Mouse (Mus musculus): Measurements from ENCODE around the gene Myl3.

Gene Myl3

DNA sequence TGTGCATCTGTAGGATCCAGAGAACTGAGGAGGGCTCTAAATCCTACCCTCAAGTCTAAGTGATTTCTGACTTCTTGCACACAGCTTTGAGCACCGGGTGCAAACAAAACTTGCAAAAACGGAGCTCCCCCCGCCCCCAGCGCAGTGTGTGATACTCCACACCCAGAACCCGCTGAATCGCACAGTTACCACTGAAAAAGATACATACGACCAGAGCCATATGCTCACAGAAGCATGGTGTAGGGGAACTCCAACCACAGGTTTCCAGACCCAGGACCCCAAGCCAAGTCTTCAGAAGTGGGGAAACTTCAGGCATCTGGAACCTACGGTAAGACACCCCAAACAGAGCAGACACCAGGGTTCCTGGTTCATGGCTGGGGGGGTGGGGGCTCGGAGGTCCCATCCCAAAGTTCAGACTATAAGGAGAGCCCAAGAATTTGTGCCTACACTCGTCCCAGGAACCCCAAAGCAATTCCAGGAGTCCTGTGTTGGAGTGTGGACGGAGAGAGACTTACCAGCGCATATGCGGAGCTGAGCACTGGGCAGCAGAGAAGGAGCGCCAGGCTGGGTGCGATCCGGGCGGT lies at the start of gene Myl3:
Myl3 (plus strand) TSS at position 151 of the 584 bp plus-strand sequence.
- CTCF ChIA-PET = interaction anchor here (0.6 kb wide), 1 partner anchor 332 kb away, joined by 8 read pairs; no protein-coding TSS in a partner anchor

GRCm38 (mm10) chr9:110695165-110695755 lies 46.4 kb upstream of the Myl3 start:
- CTCF ChIA-PET = interaction anchor here (0.6 kb wide), 1 partner anchor 271 kb away, joined by 3 read pairs; no protein-coding TSS in a partner anchor

GRCm38 (mm10) chr9:110696427-110696826 lies 45.2 kb upstream of the Myl3 start:
- CTCF ChIA-PET = interaction anchor here (0.8 kb wide), 1 partner anchor 180 kb away, joined by 6 read pairs; no protein-coding TSS in a partner anchor

DNA sequence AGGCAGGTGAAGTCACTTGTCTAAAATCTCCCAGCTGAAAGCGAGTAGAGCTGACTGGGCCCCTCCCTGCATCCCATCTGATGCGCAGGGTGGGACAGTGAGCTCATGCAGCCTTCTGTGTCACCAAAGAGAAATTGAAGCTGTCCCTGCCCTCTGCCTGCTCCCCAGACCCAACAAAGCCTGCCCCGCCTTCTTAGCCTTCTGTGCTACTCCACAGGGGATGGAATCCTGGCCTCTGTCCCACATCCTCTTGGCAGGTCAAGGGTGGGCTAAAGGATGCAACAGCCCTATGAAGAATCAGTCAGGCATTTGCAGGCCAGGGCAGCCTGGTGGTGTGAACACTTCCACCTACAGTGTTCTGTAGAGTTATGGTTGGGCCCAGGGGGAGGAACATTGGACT lies 44.2 kb upstream of the Myl3 start:
- CTCF ChIA-PET = no interaction called here

DNA sequence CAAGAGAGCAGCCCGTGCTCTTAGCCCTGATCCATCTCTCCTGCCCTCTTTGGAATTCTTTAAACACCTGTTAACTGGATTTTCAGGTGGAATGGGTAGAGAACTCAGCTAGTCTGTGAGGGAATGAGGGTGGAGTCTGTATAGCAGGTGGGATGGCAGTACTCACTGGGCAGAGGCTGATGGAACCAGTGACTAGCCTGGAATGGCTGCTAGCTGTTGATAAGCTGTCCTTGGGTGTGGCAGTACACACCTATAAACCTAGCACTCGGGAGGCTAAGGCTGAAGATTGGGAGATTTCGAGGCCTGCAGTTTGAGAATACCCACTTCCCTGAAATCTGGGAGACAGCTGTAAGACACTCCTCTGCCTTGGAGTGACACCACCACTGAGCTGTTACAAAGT lies 42.1 kb upstream of the Myl3 start:
- CTCF ChIA-PET = no interaction called here

GRCm38 (mm10) chr9:110701114-110702032 lies 40.3 kb upstream of the Myl3 start:
- CTCF ChIA-PET = interaction anchor here (0.5 kb wide), 1 partner anchor 130 kb away, joined by 5 read pairs; no protein-coding TSS in a partner anchor

DNA sequence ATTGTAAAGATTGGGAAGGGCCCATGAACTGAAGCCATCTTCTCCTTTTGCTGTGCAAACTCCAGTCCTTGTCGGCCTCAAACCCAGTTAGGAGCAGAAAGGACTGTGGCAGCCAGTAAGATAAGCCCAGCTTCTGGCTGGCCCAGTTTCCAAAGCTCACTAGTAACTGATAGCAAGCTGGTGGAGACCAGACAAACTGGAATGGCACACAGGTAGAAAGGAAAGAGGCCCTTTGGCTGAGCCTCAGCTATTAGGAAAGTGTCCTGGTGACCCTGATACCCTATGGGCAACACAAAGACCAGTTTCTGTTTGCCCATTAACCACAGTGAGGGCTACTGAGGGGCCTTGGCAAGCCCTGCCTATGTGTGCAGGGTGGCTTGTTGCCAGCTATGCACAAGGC lies 38.8 kb upstream of the Myl3 start:
- CTCF ChIA-PET = interaction anchor here (0.6 to 0.7 kb wide), 2 partner anchors 121 to 161 kb away, joined by 3 to 4 read pairs; no protein-coding TSS in a partner anchor

DNA sequence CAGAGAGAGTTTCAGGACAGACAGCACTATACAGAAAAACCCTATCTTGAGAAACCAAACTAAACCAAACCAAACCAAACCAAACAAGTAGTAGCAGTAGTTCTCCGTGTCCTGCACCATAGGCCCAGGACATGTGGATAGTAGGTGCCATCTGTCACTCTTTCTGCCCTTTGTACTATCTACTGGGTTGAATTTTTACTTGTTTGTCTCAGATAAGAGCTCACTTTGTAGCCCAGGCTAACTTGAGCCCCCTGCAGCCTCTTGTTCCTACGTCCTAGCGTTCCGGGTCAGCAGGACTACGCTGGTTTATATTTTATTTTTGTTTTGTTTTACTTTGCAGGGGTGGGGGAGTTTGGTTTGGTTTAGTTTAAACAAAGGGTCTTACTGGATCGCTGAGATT lies 37.7 kb upstream of the Myl3 start:
- CTCF ChIA-PET = no interaction called here

- CTCF ChIA-PET = interaction anchor here (1.5 kb wide), 1 partner anchor 72 kb away, joined by 7 read pairs; no protein-coding TSS in a partner anchor
These were observed 34.9 kb upstream of the Myl3 start for GRCm38 (mm10) chr9:110706784-110707183.

DNA sequence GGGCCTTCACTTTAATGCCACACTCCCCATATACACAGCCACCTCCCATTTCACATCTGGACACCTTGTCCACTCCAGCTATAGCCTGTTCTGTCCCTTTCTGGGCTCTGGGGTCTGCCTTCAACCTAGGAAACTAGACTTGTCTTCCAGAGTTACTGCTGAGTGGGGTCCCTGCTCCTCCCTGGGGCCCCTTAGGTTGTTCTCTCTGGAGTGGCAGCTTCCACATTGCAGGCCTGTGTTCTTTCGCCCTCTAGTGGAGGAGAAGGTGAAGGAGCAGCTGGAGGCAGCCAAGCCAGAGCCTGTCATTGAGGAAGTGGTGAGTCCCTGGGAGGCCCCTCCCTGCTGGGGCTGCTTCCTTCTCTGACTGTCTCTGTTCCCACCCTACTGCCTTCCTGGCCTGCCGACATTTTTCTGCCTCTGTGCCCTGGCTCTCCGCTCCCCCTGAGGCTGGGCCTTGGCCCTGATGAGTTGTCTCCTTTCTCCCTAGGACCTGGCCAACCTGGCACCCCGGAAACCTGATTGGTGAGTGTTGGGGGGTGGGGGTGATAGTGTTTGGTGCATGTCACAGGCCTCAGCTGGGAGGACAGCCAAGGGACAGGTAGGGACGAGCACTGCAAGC lies 31.9 kb upstream of the Myl3 start:
- CTCF ChIA-PET = interaction anchor here (0.6 to 1.7 kb wide), 4 partner anchors 37 to 95 kb away, joined by 3 to 8 read pairs (median 4); no protein-coding TSS in a partner anchor

DNA sequence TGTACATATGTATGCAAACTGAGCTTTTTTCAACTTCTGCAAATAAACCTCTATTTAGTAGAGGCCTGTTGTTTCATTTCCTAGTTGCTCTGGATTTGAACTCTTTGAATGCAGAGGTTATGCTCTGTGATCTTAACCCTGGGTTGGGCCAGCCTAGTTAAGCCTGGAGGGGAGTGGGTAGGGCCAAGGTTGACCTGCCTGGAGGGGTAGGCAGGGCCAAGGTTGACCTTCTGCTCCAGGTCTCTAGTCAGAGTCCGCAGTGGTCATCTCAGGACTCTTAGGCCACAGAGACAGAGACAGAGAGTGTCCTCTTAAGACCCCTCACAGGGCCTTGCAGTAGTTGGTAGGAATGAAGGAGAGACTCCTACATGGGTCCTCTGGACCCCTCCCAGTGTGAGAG lies 30.1 kb upstream of the Myl3 start:
- CTCF ChIA-PET = no interaction called here

DNA sequence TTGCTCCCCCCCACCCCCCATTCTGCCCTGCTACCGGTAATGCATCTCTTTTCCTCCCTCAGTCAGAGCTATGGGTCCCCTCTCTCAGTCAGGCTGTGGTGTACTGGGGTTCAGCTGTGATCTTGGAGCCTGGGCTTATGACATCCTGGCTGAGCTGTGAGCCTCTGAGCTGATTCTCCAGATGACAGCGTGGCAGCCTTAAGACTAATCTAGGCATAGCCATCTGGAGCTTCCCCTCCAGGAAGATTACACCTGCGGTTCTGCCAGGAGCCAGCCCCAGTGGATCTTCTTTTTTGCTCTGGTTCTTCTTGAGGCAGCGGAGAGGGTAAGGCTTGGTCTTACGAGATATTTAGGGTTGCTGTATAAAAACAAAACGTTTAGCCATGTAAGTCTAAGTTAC lies 29.7 kb upstream of the Myl3 start:
- CTCF ChIA-PET = no interaction called here

DNA sequence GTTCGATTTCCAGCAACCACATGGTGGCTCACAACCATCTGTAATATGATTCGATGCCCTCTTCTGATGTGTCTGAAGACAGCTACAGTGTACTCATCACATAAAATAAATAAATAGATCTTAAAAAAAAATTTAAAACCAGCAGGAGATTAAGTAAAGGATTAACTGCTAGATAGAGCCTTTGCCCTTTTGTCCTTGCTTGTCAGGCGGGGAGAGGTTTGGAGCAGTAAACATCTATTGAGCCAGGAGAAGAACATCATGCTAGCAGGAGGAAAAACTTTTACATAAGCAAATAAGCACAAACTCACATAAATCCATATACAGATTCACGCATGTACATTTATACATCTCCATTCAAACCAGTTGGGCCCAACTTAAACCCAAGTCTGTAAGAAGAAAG lies 29.1 kb upstream of the Myl3 start:
- CTCF ChIA-PET = interaction anchor here (0.6 kb wide), 1 partner anchor 16 kb away, joined by 3 read pairs; no protein-coding TSS in a partner anchor

- CTCF ChIA-PET = interaction anchor here (1.6 kb wide), 1 partner anchor 78 kb away, joined by 5 read pairs; no protein-coding TSS in a partner anchor
These were observed 28.3 kb upstream of the Myl3 start for GRCm38 (mm10) chr9:110713389-110713788.

DNA sequence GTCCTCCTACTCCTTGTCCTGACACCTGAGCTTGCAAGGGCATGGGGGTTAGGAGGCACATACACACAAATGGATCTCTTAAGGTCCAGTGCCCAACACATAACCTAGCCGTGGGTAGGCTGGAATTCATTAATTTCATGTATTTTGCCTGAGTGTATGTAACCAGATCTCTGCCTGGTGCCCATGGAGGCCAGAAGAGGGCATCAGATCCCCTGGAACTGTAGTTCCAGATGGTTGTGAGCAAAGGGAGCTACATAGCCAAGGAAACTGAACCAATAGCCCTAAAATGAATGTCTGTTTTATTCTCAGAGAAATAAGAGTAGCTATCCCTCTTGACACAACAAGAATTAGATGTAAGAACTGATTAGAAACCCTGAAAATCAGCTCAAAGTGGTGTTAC lies 26.2 kb upstream of the Myl3 start:
- CTCF ChIA-PET = interaction anchor here (0.9 kb wide), 1 partner anchor 304 kb away, joined by 3 read pairs; no protein-coding TSS in a partner anchor

DNA sequence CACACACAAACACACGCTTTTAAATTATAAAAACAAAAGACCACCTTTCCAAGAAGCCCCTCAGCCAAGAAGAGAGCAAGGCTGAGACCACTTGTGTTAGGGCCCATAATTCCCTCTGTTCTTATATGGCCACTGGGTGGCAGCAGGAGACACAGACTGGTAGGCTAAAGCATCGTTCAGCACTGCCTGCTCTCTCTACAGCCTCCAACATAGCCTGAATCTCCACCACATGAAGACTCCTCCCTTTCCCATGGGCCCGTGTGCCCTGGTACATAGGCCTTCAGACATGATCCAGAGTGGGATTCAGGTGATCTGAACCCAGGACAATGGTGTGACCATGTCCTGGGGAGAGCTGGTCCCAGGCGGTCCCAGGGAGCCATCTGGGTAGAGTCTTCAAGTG lies 24.9 kb upstream of the Myl3 start:
- CTCF ChIA-PET = interaction anchor here (0.5 to 1.2 kb wide), 2 partner anchors 43 to 63 kb away, joined by 3 to 7 read pairs; no protein-coding TSS in a partner anchor

- CTCF ChIA-PET = interaction anchor here (0.7 kb wide), 2 partner anchors 105 to 269 kb away, joined by 4 to 6 read pairs; no protein-coding TSS in a partner anchor
These were observed 23.6 kb upstream of the Myl3 start for GRCm38 (mm10) chr9:110718071-110718470.

DNA sequence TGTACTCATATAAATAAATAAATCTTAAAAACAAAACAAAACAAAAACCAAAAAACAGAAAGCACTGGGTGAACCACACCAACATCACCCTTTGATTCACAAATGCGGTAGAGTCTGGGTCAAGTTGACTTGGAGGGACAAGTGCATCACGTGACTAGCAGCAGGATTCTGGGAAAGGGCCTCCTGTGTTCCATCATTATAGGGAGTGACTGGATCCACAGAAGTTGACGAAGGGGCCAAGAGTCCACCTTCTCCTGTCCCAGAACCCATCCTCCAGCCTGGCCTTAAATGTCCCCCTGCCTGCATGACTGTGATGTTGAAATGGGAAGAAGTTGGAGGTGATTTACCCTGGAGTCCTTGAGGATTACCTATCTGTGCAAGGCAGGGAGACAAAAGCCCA lies 22.9 kb upstream of the Myl3 start:
- CTCF ChIA-PET = no interaction called here

DNA sequence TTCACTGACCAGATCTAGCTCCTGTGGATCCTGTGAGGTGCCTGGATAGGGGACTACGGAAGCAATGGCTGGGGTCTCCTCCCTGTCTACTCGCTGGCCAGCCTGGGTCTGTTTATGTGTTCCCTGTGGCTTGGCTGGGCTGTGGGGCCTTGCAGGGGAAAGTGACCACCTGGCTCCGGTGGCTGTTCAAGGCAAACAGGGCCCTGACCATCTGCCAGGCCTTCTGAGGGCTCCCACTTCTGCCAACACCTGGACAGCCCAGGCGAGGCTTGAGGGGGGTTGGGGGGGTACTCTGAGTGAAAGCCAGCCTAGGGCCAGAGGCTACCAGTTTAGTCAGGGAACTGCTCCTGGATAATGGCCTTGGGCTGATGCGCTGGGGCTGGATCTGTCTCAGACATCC lies 21.7 kb upstream of the Myl3 start:
- CTCF ChIA-PET = no interaction called here

DNA sequence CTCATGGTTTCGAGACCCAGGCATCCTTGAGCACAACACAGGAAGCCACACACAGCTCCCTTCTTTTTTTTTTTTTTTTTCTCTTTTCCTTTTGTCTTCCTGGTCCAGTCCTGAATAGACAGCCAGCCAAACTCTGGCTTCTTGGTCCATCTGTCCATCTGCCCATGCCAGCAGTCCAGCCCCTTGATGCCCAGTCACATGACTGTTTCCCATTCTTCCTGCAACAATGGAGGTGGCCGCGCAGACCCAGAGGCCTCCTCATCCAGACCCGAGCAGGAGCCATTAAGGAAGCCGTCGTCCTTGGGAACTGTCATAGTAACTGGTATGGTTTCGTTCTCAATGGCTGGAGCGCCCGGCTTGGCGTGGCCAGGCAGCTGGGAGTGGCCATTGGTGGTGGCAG lies 19.6 kb upstream of the Myl3 start:
- CTCF ChIA-PET = interaction anchor here (0.5 to 0.6 kb wide), 2 partner anchors 283 to 325 kb away, joined by 3 read pairs; no protein-coding TSS in a partner anchor

GRCm38 (mm10) chr9:110725721-110726135 lies 15.9 kb upstream of the Myl3 start:
- CTCF ChIA-PET = interaction anchor here (0.6 kb wide), 1 partner anchor 212 kb away, joined by 3 read pairs; no protein-coding TSS in a partner anchor
